Mouse (Mus musculus): ENCODE data around the gene Gm14190.
A peak's percentile ranks its signal among the peaks of the same experiment; 100 is the strongest.
"Not testable (repeated sequence)": the region's sequence is repeated elsewhere in the genome, so short reads cannot be mapped to it uniquely, and the experiment has no call there.

Gm14190 gene

GRCm38 (mm10) chr11:99690463-99690862 is at the start of gene Gm14190:
Gm14190 (minus strand) TSS chr11:99690740.
- no peak for DNase-seq (ENCODE audit: low read depth, low spot score)

- DNase-seq (ENCODE audit: low read depth, low spot score): no peak
These were observed 43.6 kb upstream of the Gm14190 start, which contains the start of gene Gm14180 for GRCm38 (mm10) chr11:99734190-99734589. Gm14180 (minus strand) TSS chr11:99734290.

- no peak for DNase-seq (ENCODE audit: low read depth, low spot score)
These were observed 33.5 kb upstream of the Gm14190 start for GRCm38 (mm10) chr11:99724061-99724460.

- DNase-seq (ENCODE audit: low read depth, low spot score): no peak
These were observed 28.2 kb upstream of the Gm14190 start for GRCm38 (mm10) chr11:99718759-99719158.

- DNase-seq (ENCODE audit: low read depth, low spot score): not testable (repeated sequence)
These were observed 5.3 kb downstream of the Gm14190 start for GRCm38 (mm10) chr11:99685235-99685634.

- DNase-seq (ENCODE audit: low read depth, low spot score): no peak
These were observed 7.1 kb downstream of the Gm14190 start for GRCm38 (mm10) chr11:99683481-99683880.

GRCm38 (mm10) chr11:99665860-99666259 is 24.7 kb downstream of the Gm14190 start, which contains the start of gene Krtap4-6:
Krtap4-6 (minus strand) TSS chr11:99665960.
- DNase-seq (ENCODE audit: low read depth, low spot score): no peak

- no peak for DNase-seq (ENCODE audit: low read depth, low spot score)
These were observed 27.7 kb downstream of the Gm14190 start for GRCm38 (mm10) chr11:99662802-99663201.

GRCm38 (mm10) chr11:99659256-99659655 is 31.3 kb downstream of the Gm14190 start:
- DNase-seq (ENCODE audit: low read depth, low spot score): peak; percentile 16

- DNase-seq (ENCODE audit: low read depth, low spot score): peak; percentile 10
These were observed 32.0 kb downstream of the Gm14190 start, which contains the start of gene Gm11563 for GRCm38 (mm10) chr11:99658467-99659010. Gm11563 (minus strand) TSS chr11:99658960.

- DNase-seq (ENCODE audit: low read depth, low spot score): peak; percentile 82
These were observed 33.5 kb downstream of the Gm14190 start for GRCm38 (mm10) chr11:99657051-99657450.

GRCm38 (mm10) chr11:99650136-99650535 is 40.4 kb downstream of the Gm14190 start, which contains the start of gene Gm11555:
Gm11555 (minus strand) TSS chr11:99650236.
- no peak for DNase-seq (ENCODE audit: low read depth, low spot score)

GRCm38 (mm10) chr11:99646444-99646843 is 44.1 kb downstream of the Gm14190 start:
- DNase-seq (ENCODE audit: low read depth, low spot score): no peak

GRCm38 (mm10) chr11:99644351-99644750 is 46.2 kb downstream of the Gm14190 start:
- no peak for DNase-seq (ENCODE audit: low read depth, low spot score)

- DNase-seq (ENCODE audit: low read depth, low spot score): not testable (repeated sequence)
These were observed 46.9 kb downstream of the Gm14190 start, which contains the start of gene Krtap4-7 for GRCm38 (mm10) chr11:99643635-99644139. Krtap4-7 (minus strand) TSS chr11:99644089.

- no peak for DNase-seq (ENCODE audit: low read depth, low spot score)
These were observed 49.6 kb downstream of the Gm14190 start for GRCm38 (mm10) chr11:99640926-99641325.

Data from R1 (cell line).